Mouse (Mus musculus): ENCODE data around the gene Gm11060. TPM values are rescaled to one million over a fixed set of nuclear protein-coding genes. Genes with fewer than 3 reads are reported as not detected.

Gm11060 gene
- polyA plus RNA-seq, 1 experiment from 2014 or later = not detected

DNA sequence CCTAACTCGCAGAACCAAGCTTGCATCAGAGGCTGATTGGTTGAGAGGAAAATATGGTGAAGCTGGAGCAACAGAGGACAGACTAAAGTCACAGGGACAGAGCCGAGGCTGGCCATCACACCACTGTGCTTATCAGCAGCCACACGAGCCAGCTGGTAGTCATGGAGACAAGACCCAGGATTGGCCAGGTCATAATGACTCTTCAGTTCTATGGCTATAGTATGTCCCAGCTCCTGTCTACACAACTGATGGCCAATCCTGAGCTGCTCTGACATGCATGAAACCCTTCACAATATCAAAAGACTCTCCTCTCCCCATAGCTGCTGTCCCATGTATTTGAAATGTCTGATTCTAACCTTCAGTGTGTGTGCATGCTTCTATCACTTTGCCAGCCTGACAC, 3.8 kb upstream of the Gm11060 start:
- ATAC-seq = no peak
- WGBS = 84% methylated on average over 3 of the region's 3 CpGs
- H3K36me3 ChIP-seq = no peaks in the 10 kb centered on the region

DNA sequence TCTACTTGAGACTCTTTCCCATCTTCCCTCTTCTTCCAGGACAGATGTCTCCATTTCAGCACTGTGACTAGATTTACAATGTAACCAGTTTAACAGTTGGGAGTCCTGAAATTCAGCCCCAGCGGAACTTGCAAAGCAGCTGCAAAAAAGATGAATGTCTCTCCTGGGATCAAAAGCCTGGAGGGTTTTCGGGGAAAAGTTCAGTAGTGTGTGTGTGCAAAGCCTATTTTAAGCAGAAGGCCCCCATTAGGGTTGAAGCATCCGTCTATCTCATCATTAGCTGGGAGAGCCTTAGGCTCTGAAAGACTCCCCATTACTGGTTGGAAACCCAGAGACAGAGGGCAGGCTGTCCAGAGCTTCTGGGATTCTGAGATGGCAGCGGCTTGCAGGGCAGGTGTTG, 2.7 kb upstream of the Gm11060 start:
- Histone ChIP-seq H3K4me3 (replicated peaks) (no peak overlapping the region), H3K27me3 (no peaks in the 10 kb centered on the region), H3K9me3 (no peaks in the 10 kb centered on the region), H3K4me2 (replicated peaks) (no peak overlapping the region), H3K27ac (0 out of 2 replicates have a peak overlapping the region, but pooled peaks have one; percentile 0), H3K9ac (replicated peaks) (no peak overlapping the region), H3K4me1 (replicated peaks) (peaks cover 20% of the 10 kb centered on the region), H3K36me3 (no peaks in the 10 kb centered on the region)
- no peak for ATAC-seq
- WGBS = 68% methylated on average over 4 of the region's 4 CpGs

More for the DNA sequence above, 3.8 kb upstream of the Gm11060 start:
- Histone ChIP-seq H3K4me1 (replicated peaks) (peaks cover 20% of the 10 kb centered on the region), H3K27ac (no peak overlapping the region), H3K27me3 (no peaks in the 10 kb centered on the region), H3K9ac (replicated peaks) (no peak overlapping the region), H3K9me3 (no peaks in the 10 kb centered on the region), H3K4me2 (replicated peaks) (no peak overlapping the region), H3K4me3 (replicated peaks) (no peak overlapping the region)

DNA sequence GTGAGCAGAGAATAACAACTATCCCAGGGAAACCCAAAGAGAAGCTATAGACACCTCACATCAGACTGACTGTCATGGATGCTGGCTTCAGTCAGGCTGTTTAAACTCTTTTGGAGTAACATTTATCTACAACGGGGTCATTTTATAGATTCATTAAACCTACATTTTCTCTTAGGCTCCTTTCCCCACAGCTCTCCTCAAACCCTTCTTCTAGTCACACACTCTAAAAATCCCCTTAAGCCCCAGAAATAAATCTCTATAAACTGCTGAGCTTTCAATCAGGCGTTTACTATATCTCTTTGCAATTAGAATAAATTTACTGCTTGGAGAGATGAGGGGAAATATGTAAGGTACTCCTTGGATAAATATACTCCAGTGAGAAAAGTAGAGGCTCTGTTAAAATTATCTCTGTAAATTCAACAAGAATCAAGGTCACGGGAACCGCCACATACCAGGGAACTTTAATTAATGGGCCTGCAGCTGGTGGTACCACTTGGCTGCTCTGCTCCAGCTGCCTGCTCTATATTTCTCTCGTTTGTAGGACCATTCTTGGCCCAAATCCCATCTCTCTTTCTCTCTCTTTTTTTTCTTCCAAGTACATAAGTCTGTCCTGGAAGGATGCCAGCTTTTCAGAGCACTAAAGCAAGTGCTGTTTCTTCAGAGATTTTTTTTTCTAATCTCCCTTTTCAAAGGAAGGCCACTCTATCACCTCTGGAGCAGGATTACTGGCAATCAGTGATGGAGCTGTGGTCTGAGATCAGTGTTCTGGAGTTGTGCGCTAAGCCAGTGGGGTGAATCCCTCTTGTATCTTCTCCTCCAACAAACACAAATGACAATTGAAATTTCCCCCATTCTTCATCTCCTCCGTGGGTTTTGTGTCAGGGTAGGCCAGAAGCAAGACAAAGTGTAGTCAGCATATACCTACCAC, 2.0 kb upstream of the Gm11060 start:
- Histone ChIP-seq H3K9ac (replicated peaks) (no peak overlapping the region), H3K4me3 (replicated peaks) (no peak overlapping the region), H3K9me3 (no peaks in the 10 kb centered on the region), H3K4me1 (replicated peaks) (peaks cover 20% of the 10 kb centered on the region), H3K27ac (peak overlapping the region; percentile 62; the same call in 1 of the 2 replicates), H3K36me3 (no peaks in the 10 kb centered on the region), H3K4me2 (replicated peaks) (no peak overlapping the region), H3K27me3 (no peaks in the 10 kb centered on the region)
- ATAC-seq = peak; percentile 77
- WGBS = 31% methylated on average over 7 of the region's 7 CpGs

DNA sequence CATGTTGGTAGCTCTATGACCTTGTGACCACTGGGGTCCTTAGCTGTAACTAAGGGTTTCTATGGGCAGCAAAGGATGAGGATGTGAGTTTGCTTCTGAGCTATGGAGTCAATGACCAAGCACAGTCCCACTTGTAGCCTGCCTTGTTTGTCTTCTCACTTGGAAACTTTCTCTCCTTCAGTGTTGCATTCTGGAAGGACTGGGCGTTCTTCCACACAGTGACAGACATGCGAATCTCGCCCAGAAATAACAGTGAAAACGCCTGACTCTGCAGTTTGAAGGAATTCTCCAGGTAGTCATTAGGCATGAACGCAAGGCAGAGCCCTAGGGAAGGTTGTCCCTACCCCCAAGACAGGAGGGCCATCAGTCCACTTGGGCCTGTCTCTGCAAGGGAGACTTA, 827 bp upstream of the Gm11060 start:
- Histone ChIP-seq H3K27me3 (no peaks in the 10 kb centered on the region), H3K27ac (no peak overlapping the region), H3K4me1 (replicated peaks) (peaks cover 20% of the 10 kb centered on the region), H3K4me2 (replicated peaks) (no peak overlapping the region), H3K4me3 (replicated peaks) (no peak overlapping the region), H3K9ac (replicated peaks) (no peak overlapping the region), H3K36me3 (no peaks in the 10 kb centered on the region), H3K9me3 (no peaks in the 10 kb centered on the region)
- WGBS = 89% methylated on average over 5 of the region's 5 CpGs
- ATAC-seq = no peak

DNA sequence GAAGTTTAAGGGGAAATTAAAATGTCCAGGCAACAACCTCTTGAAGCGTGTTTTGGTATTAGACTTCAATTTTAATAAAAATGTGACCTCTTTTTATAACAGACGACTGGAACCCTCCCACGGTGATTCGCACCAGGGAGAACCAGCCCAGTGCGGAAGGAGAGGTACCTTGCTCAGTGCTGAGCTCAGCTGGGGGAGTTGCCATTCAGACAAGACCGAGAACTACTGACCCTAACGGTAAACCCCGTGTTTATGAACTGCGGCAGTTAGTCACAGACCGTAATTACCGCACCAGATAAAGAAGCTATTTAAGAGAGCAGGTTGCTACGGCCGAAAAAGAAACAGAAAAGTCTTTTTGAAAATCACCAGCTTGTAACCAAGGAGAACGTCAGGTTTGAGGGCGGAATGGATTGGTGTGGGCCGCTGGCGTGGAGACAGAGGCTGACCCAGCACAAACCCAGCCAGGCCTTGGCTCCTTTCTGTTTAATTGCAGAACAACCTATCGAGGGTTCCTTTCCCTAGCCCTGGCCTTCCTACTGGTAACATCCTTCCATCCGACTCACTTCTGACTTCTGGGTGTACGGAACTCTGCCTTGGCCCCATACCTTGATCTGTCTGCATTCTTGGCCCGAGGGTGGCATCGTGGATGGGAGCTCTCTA, 5.6 kb downstream of the Gm11060 start:
- no peak overlapping the region for H3K4me3 ChIP-seq (replicated peaks)
- WGBS = 89% methylated on average over 22 of the region's 22 CpGs
- H3K27ac ChIP-seq = no peak overlapping the region
- H3K27me3 ChIP-seq = no peaks in the 10 kb centered on the region
- H3K36me3 ChIP-seq = no peaks in the 10 kb centered on the region
- ATAC-seq = no peak
- H3K9me3 ChIP-seq = no peaks in the 10 kb centered on the region
- H3K4me1 ChIP-seq (replicated peaks) = peaks cover 4% of the 10 kb centered on the region; the same call in 1 of the 2 replicates
- no peak overlapping the region for H3K4me2 ChIP-seq (replicated peaks)
- H3K9ac ChIP-seq (replicated peaks) = no peak overlapping the region

DNA sequence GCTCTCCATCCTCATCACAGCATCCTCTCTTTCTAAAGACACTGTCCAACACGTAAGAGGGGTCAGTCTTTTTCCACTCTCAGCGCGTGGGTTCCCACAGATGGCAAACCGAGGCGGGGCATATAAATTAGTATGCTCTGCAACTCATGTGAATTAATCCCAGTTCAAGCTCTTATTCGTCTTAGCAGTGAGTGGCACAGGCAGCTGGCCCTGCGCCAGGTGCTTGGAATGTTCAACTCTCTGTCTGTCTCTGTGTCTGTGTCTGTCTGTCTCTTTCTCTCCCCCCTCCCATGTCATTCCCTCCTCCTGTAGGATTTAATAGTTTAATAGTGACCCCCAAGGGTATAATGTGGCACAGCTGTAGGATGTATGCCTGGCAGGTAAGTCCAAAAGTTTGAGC, 7.6 kb downstream of the Gm11060 start:
- Histone ChIP-seq H3K4me2 (replicated peaks) (no peak overlapping the region), H3K9ac (replicated peaks) (no peak overlapping the region), H3K27ac (no peak overlapping the region), H3K4me3 (replicated peaks) (no peak overlapping the region), H3K9me3 (no peaks in the 10 kb centered on the region), H3K27me3 (no peaks in the 10 kb centered on the region), H3K4me1 (replicated peaks) (peaks cover 4% of the 10 kb centered on the region; the same call in 1 of the 2 replicates), H3K36me3 (no peaks in the 10 kb centered on the region)
- WGBS = 67% methylated on average over 7 of the region's 7 CpGs
- 0 out of 2 replicates have a peak, but pooled peaks have one; percentile 27 for ATAC-seq

DNA sequence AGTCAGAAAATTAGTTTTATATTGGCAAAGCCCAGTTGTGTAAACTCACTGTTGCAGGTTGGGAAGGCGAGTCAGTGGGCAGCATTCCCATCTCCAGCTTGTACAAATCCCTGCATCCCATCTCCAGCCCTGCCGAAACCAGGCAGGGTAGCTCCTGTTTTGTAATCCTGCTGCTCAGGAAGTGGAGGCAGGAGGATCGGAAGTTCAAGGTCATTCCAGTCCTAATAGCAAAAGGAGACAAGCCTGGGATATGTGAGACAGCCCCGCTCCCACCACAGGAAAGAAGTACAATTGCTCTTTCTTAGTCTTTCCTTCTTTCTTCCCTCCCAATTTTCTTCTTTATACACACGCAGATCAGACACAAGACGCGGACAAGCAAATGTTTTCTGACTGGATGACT, 8.7 kb downstream of the Gm11060 start:
- H3K4me1 ChIP-seq (replicated peaks) = peaks cover 4% of the 10 kb centered on the region; the same call in 1 of the 2 replicates
- H3K36me3 ChIP-seq = no peaks in the 10 kb centered on the region
- no peak overlapping the region for H3K4me2 ChIP-seq (replicated peaks)
- ATAC-seq = no peak
- no peaks in the 10 kb centered on the region for H3K27me3 ChIP-seq
- 71% methylated on average over 7 of the region's 7 CpGs for WGBS
- H3K9ac ChIP-seq (replicated peaks) = no peak overlapping the region
- H3K9me3 ChIP-seq = no peaks in the 10 kb centered on the region
- no peak overlapping the region for H3K27ac ChIP-seq
- H3K4me3 ChIP-seq (replicated peaks) = no peak overlapping the region

DNA sequence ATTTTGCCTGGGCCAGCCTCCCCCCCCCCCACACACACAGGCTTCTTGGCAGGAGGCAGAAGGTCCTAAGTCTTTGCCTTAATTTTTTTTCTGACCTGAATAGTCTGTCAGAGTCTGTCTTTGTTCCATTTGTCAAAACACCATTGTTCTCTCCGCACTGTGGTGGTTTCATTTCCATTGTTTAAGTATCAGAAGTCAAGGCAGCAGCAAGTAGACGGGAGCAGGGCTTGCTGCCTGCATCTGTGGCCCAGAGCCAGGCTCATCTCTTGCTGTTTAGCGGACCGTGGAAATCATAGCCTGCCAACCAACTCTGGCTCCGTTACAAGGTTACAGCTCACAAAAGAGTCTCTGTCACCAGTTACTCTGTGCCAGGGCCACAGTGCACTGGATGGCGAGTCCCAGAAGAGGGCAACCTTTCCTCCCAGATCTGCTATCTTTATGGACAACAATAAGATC, 16.9 kb downstream of the Gm11060 start:
- Histone ChIP-seq H3K9ac (replicated peaks) (no peak overlapping the region), H3K4me2 (replicated peaks) (no peak overlapping the region), H3K27me3 (peaks cover 34% of the 10 kb centered on the region), H3K27ac (no peak overlapping the region), H3K4me3 (replicated peaks) (no peak overlapping the region), H3K4me1 (replicated peaks) (0 out of 2 replicates have a peak, but pooled peaks cover 2% of the 10 kb centered on the region), H3K36me3 (no peaks in the 10 kb centered on the region), H3K9me3 (no peaks in the 10 kb centered on the region)
- 5% methylated on average over 6 of the region's 6 CpGs for WGBS
- ATAC-seq = peak; percentile 93

DNA sequence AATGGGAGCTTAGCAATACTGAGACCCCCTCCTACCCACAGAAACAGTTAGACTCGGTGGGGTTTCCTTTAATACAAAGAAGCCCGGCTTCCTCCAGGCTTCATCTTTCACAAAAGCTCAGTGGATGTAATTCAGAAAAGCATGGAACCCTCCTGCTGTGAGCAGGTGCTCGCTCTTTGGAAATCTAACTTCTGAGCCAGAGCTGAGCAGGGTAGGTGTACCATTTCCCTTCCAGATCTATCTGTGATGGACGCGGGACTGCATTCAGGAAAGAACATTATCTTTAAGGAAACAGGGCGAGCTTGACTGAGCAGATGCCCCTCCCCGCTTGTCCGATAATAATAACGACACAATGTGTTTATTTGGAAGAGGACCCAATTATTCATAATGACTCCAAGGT, 22.3 kb downstream of the Gm11060 start:
- no peak for ATAC-seq
- no peak overlapping the region for H3K4me3 ChIP-seq (replicated peaks)
- 0 out of 2 replicates have a peak, but pooled peaks cover 6% of the 10 kb centered on the region for H3K4me1 ChIP-seq (replicated peaks)
- no peak overlapping the region for H3K4me2 ChIP-seq (replicated peaks)
- H3K27ac ChIP-seq = no peak overlapping the region
- WGBS = 6% methylated on average over 9 of the region's 9 CpGs
- H3K9ac ChIP-seq (replicated peaks) = no peak overlapping the region
- H3K36me3 ChIP-seq = no peaks in the 10 kb centered on the region
- peaks cover 80% of the 10 kb centered on the region for H3K27me3 ChIP-seq
- H3K9me3 ChIP-seq = no peaks in the 10 kb centered on the region

DNA sequence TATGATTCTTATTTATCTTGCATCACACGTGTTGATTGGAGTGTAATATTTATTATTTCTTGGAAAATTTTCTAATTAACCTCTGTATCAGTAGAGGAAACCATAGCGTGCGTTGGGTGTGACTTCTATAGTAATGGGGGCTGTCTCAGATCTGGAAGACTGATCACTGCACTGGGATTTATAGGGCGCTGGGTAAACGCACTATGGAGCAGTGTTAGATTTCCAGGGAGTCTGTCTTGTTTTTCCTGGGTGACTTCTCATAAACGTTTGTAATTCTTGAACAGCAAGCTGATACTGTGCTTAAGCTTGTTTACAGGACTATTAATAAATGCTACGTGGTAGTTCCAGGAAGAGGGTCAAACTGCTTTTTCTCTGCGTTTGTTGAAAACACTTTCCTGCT, 25.9 kb downstream of the Gm11060 start:
- Histone ChIP-seq H3K27me3 (peaks cover 91% of the 10 kb centered on the region), H3K9me3 (no peaks in the 10 kb centered on the region), H3K4me3 (replicated peaks) (no peak overlapping the region), H3K4me1 (replicated peaks) (peaks cover 6% of the 10 kb centered on the region; the same call in 1 of the 2 replicates), H3K36me3 (no peaks in the 10 kb centered on the region), H3K27ac (no peak overlapping the region), H3K4me2 (replicated peaks) (no peak overlapping the region), H3K9ac (replicated peaks) (no peak overlapping the region)
- ATAC-seq = no peak
- 76% methylated on average over 8 of the region's 8 CpGs for WGBS

DNA sequence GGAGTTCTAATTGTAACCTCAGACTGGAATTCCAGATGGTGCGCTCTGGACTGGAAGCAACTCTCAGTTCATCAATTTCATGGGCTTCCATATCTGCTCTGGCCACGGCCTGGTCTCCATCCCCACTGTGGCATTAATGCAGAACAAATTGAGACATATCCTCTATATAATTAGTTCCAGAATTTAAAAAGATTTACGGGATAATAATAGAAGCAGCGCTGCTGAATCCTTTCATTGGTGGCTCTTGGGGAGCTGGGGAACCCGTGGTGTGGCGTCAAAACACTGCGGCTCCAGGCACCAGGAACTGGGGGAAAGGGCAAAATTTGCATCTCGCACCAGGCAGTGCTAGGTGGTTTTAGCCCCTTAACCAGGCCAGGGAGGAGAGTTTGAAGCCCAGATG, 30.4 kb downstream of the Gm11060 start:
- no peak for ATAC-seq
- Histone ChIP-seq H3K9me3 (no peaks in the 10 kb centered on the region), H3K27me3 (peaks cover 97% of the 10 kb centered on the region), H3K4me3 (replicated peaks) (no peak overlapping the region), H3K36me3 (no peaks in the 10 kb centered on the region), H3K9ac (replicated peaks) (no peak overlapping the region), H3K4me1 (replicated peaks) (peaks cover 15% of the 10 kb centered on the region), H3K27ac (no peak overlapping the region), H3K4me2 (replicated peaks) (no peak overlapping the region)
- WGBS = 1% methylated on average over 8 of the region's 8 CpGs

DNA sequence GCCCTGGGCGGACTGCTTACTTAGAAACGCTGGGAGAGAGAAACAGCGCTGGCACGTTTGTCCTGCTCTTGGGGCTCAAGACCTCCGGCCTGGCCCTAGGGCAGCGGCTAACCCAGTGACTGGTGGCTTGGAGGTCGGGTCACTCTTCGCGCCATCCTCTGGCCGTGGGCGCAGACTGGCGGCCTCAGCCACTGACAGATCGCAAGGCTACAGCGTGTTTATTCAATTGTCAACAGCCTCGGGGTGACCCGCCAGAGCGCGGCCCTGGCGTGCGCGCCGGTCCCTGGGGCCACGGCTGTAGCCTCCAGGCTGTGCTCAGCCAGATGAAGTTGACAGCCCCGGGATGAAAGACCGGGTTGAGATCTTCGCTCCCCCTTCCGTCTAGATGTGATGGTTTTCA, 31.1 kb downstream of the Gm11060 start:
- H3K9ac ChIP-seq (replicated peaks) = no peak overlapping the region
- under 1% methylated on average over 27 of the region's 27 CpGs for WGBS
- no peaks in the 10 kb centered on the region for H3K36me3 ChIP-seq
- H3K9me3 ChIP-seq = no peaks in the 10 kb centered on the region
- H3K27me3 ChIP-seq = peaks cover 97% of the 10 kb centered on the region
- peak overlapping the region; percentile 12; the same call in 1 of the 2 replicates for H3K4me2 ChIP-seq (replicated peaks)
- H3K27ac ChIP-seq = no peak overlapping the region
- no peak for ATAC-seq
- H3K4me1 ChIP-seq (replicated peaks) = peaks cover 19% of the 10 kb centered on the region
- no peak overlapping the region; the same call in 1 of the 2 replicates for H3K4me3 ChIP-seq (replicated peaks)

Data from midbrain, embryonic 13.5 days (tissue).